Mouse (Mus musculus): ENCODE measurements around the gene Aldh18a1.

DNA sequence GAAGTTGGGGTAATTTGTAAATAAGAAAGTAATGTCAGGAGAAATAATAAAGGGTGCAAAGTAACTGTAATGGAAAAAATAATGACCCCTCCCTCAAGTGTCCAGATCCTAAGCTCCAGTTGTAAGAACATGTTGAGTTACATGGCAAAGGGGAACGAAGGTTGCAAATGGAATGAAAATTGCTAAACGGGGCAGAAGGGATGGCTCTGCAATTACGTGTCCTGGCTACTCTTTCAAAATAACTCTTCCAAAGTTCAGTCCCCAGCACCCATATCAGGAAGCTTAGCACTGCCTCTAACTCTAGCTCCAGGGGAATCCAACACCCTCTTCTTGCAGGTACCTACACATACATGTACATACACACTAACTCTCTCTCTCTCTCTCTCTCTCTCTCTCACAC lies 81.3 kb downstream of the Aldh18a1 start:
- TF ChIP-seq CTCF (IDR thresholded peaks at IDR 0.05; ENCODE audit: extremely low read depth, insufficient read length, insufficient replicate concordance, low read depth, low read length), result no peak
- no peak for TF ChIP-seq POLR2A (IDR thresholded peaks at IDR 0.05; ENCODE audit: low read depth, low read length)
